Mouse (Mus musculus) liver, embryonic 14.5 days (tissue): ENCODE results near the gene Rpap1. TPM values are rescaled to one million over a fixed set of nuclear protein-coding genes. Genes with fewer than 3 reads are reported as not detected.

Experiments used
- ATAC-seq: fragments of 200-750 bp; cut with Nextera tagmentation; 2 replicates; pipeline ENCODE4 v1.8.0; 2017; ENCODE audit warnings: moderate number of reproducible peaks, mild to moderate bottlenecking, moderate library complexity; ENCODE audit not compliant: insufficient read depth
- DNase-seq, 3 experiments: peaks; one replicate each; pipeline ENCODE4 v3.0.0-alpha.2; 2012 to 2013; ENCODE audit warnings: low read depth in 3 of 3, low spot score in 3 of 3
- H3K27ac ChIP-seq: fragments of 300-500 bp; sonication (generic); 2 replicates; pipeline ENCODE4 v1.5.1; 2014; ENCODE audit warnings: moderate library complexity, mild to moderate bottlenecking, control low read depth, inconsistent platforms
- H3K27me3 ChIP-seq: fragments of 300-500 bp; sonication (generic); 2 replicates; pipeline ENCODE4 v1.6.1; 2014; ENCODE audit warnings: mild to moderate bottlenecking, low read length, moderate library complexity; ENCODE audit not compliant: control insufficient read depth, insufficient read depth
- H3K36me3 ChIP-seq: fragments of 300-500 bp; sonication (generic); replicated peaks from 2 replicates; pipeline ENCODE4 v1.6.1; 2014; ENCODE audit warnings: low read depth; ENCODE audit not compliant: control insufficient read depth, insufficient read depth
- H3K4me1 ChIP-seq, 2 experiments: fragments of 200-500 bp in 1 of 2; fragments of 300-500 bp in 1 of 2; sonication (generic) in 1 of 2; replicated peaks; 2 replicates each; pipeline ENCODE4 v1.6.1; 2012 to 2014; ENCODE audit warnings: antibody characterized with exemption in 1 of 2, inconsistent platforms in 1 of 2, low read length in 1 of 2; ENCODE audit not compliant: control insufficient read depth in 2 of 2, insufficient read depth in 2 of 2
- H3K4me2 ChIP-seq: fragments of 300-500 bp; sonication (generic); 2 replicates; pipeline ENCODE4 v1.6.1; 2014; ENCODE audit warnings: low read depth, mild to moderate bottlenecking, control low read depth, moderate library complexity
- H3K4me3 ChIP-seq, 2 experiments: fragments of 200-500 bp in 1 of 2; fragments of 300-500 bp in 1 of 2; sonication (generic) in 1 of 2; 2 replicates each; pipeline ENCODE4 v1.5.1; 2012 to 2014; ENCODE audit warnings: low read depth in 2 of 2, low read length in 2 of 2, mild to moderate bottlenecking in 2 of 2, control low read depth in 1 of 2, inconsistent platforms in 1 of 2, moderate library complexity in 1 of 2; ENCODE audit not compliant: insufficient read depth in 1 of 2
- H3K9ac ChIP-seq: fragments of 300-500 bp; sonication (generic); replicated peaks from 2 replicates; pipeline ENCODE4 v1.6.1; 2014; ENCODE audit warnings: mild to moderate bottlenecking, control low read depth, moderate library complexity
- H3K9me3 ChIP-seq: fragments of 300-500 bp; sonication (generic); 2 replicates; pipeline ENCODE4 v1.6.1; 2016; ENCODE audit warnings: low read length, mixed read lengths; ENCODE audit not compliant: control insufficient read depth
- CTCF ChIP-seq: IDR thresholded peaks from 2 replicates; pipeline ENCODE4 v1.5.1; 2016; ENCODE audit warnings: antibody characterized with exemption, low read depth, control low read depth
- EP300 ChIP-seq: IDR thresholded peaks from 2 replicates; pipeline ENCODE4 v1.6.1; 2016; ENCODE audit warnings: antibody characterized with exemption, low read depth
- WGBS: fragments of 180-500 bp; shearing (Covaris S2); extraction: QIAGEN DNeasy Blood & Tissue Kit; methylation state at CpG from one replicate; pipeline ENCODE4 v1.1.7; 2014; ENCODE audit not compliant: insufficient replicate concordance; 5-methylcytosine and 5-hydroxymethylcytosine counted together
- polyA plus RNA-seq, 2 experiments: library from polyadenylated mRNA; depleted of rRNA in 1 of 2; stranded (reverse) in 1 of 2; unstranded in 1 of 2; fragments of >200 nt; fragmentation: Nextera tagmentation in 1 of 2; extraction: Ambion mirVana in 1 of 2; gene quantifications; 2 replicates each; pipeline versions ENCODE4 v1.2.1 to v1.2.3; 2012 to 2014

Rpap1 gene
- polyA plus RNA-seq, 2 experiments: 6.0 to 6.1 TPM

DNA sequence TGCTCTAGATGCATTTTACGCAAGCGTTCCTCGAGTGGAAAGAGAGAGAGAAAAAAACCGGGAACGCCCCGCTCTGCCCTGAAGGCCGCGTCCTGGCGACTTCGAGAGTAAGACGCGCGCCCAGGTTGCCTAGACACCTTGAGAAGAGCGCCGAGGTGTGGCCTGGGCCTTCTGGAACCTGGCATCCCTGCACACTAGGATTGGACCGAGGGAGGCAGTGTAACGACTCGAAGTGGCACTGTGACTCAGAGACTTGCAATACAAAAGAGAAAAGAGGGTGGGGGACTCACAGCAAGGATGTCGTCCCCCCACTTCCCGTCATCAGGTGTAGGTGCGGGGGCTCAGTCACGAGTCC is 43.6 kb downstream of the Rpap1 start:
- Histone ChIP-seq H3K4me1 (peaks cover 20 to 26% of the 10 kb centered on the region in 2 experiments), H3K27me3 (peaks cover 19% of the 10 kb centered on the region), H3K4me3 (peak overlapping the region; percentile 46 to 72), H3K36me3 (no peaks in the 10 kb centered on the region), H3K27ac (no peak overlapping the region), H3K4me2 (peak overlapping the region; percentile 100), H3K9me3 (no peaks in the 10 kb centered on the region), H3K9ac (no peak overlapping the region)
- TF ChIP-seq CTCF (no peak), EP300 (no peak)
- ATAC-seq (no peak), DNase-seq (no peak)
- 10% methylated on average over 22 of the region's 22 CpGs for WGBS

DNA sequence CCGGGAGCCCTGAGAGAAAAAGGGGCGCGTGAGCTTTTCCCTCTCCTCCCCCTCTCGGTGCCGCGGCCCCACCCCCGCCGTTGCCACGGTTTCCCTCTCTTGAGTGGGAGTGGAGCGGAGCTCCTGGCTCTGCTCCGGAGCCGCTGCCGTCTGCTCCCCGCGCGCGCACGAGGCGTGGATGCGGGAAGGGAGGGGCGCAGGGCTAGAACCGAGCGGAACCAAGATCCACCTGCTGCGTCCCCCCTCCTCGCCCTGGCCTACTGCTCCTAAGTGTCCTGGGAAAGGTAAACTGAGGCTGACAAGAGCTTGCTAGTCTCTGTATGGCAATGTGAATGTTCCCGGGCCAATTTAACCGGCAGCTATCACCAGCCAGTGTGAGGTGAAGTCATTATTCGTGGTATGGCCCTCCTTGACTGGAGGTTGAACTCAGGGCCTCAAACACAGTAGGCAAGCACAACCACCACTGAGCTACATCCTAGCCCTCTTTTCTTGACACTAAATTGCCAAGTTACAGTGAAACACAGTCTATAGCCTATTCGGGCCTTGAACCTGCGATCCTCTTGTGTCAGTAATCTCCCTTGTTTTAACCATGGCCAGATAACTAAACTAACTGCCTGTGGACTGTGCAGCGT is 44.0 kb downstream of the Rpap1 start:
- peaks cover 19% of the 10 kb centered on the region for H3K27me3 ChIP-seq
- ATAC-seq (no peak), DNase-seq (no peak)
- peaks cover 20 to 26% of the 10 kb centered on the region in 2 experiments for H3K4me1 ChIP-seq
- H3K9me3 ChIP-seq: no peaks in the 10 kb centered on the region
- H3K9ac ChIP-seq: peak overlapping the region; percentile 56
- H3K36me3 ChIP-seq: no peaks in the 10 kb centered on the region
- H3K4me3 ChIP-seq: peak overlapping the region; percentile 46 to 72
- 11% methylated on average over 22 of the region's 31 CpGs for WGBS
- TF ChIP-seq CTCF (no peak), EP300 (no peak)
- no peak overlapping the region for H3K27ac ChIP-seq
- peak overlapping the region; percentile 100 for H3K4me2 ChIP-seq

DNA sequence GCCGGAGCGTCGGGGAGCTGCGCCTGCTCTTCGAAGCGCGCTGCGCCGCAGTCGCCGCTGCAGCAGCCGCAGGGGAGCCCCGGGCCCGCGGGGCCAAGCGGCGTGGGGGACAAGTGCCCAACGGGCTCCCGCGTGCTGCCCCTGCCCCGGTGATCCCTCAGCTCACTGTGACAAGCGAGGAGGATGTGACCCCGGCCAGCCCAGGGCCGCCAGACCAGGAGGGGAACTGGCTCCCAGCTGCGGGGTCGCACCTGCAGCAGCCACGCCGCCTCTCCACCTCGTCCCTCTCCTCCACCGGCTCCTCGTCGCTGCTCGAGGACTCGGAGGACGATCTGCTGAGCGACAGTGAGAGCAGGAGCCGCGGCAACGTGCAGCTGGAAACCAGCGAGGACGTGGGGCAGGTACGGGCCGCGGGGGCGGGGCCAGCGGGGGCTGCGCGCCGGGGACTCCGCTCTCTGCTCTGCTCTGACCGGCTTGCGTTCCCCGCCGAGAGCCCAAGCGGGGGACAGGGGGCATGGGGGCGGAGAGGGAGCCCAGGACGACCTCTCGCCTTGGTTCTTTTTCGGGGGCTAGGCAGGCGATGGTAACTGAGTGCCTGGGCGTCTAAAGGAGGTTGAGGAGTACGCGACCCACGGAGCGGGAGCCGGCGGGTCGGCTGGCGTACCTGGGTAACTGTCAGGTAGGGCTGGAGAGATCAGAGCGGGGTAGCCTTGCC is 44.7 kb downstream of the Rpap1 start:
- Histone ChIP-seq H3K4me2 (peak overlapping the region; percentile 100), H3K4me3 (peak overlapping the region; percentile 46 to 72), H3K4me1 (peaks cover 20 to 26% of the 10 kb centered on the region in 2 experiments), H3K9me3 (no peaks in the 10 kb centered on the region), H3K27me3 (peaks cover 19% of the 10 kb centered on the region), H3K36me3 (no peaks in the 10 kb centered on the region), H3K9ac (peak overlapping the region; percentile 56), H3K27ac (no peak overlapping the region)
- no peak for TF ChIP-seq EP300
- no peak for TF ChIP-seq CTCF
- DNase-seq: no peak
- peak; percentile 18; the same call in 1 of the 2 replicates for ATAC-seq
- under 1% methylated on average over 62 of the region's 70 CpGs for WGBS

DNA sequence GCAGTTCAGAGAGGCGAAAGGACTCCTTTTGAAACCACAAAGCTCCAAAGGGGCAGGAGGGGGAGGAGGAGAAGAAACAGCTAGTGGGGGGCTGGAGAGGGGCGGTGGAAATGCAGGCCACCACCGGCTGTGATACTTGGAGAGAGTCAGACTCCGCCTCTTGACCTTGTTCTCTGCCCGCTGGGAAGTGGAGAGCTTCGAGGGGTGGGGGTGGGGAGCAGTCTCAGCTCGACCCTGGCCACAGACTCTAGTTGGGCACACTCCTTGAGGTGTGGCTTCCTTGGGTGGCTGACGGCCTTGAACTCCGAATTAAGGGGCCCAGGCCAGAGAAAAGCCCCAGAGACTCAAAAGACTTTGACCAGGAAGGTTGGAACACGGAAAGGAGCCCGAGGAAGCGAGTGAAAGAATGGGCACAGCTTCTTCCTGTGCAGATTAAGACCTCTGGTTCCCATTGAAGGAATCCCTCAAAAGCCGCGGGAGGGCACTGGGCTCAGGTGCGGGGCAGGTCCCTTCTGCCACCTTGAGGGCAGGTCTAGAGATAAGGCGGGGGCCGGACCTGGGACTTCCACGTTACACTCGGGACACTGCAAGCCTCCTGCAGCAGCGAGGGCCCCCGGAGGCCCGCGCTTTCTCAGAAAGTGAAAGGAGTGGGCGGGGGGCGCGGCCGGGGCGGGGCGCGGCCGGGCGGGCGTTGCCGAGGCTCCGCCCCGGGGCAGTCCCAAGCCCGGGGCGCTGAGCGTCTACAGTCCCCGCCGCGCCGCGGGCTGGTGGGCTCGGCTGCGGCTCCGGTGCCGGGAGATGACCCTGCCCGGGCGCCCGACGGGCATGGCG is 45.5 kb downstream of the Rpap1 start, which contains the start of gene Itpka:
TSS of gene Itpka (plus strand) at position 757 of the 831 bp plus-strand sequence.
- under 1% methylated on average over 51 of the region's 53 CpGs for WGBS
- DNase-seq (peak; percentile 45 to 65 (median 51)), ATAC-seq (peak; percentile 76)
- Histone ChIP-seq H3K4me1 (peaks cover 20 to 26% of the 10 kb centered on the region in 2 experiments), H3K9me3 (no peaks in the 10 kb centered on the region), H3K4me2 (peak within 1 kb of the TSS; percentile 100), H3K9ac (peak within 1 kb of the TSS; percentile 56), H3K36me3 (no peaks in the 10 kb centered on the region), H3K27ac (peak within 1 kb of the TSS; percentile 41; the same call in 1 of the 2 replicates), H3K27me3 (peaks cover 19% of the 10 kb centered on the region), H3K4me3 (peak within 1 kb of the TSS; percentile 71 to 72)
- no peak for TF ChIP-seq EP300
- 0 out of 2 replicates have a peak, but pooled peaks have one; percentile 8 for TF ChIP-seq CTCF
